Mouse (Mus musculus): ENCODE measurements around the gene Sh3pxd2b. TPM values are rescaled to one million over a fixed set of nuclear protein-coding genes. Genes with fewer than 3 reads are reported as not detected.
A peak's percentile ranks its signal among the peaks of the same experiment; 100 is the strongest.

The Sh3pxd2b gene
- polyA plus RNA-seq, 1 experiment, result 10.7 TPM

DNA sequence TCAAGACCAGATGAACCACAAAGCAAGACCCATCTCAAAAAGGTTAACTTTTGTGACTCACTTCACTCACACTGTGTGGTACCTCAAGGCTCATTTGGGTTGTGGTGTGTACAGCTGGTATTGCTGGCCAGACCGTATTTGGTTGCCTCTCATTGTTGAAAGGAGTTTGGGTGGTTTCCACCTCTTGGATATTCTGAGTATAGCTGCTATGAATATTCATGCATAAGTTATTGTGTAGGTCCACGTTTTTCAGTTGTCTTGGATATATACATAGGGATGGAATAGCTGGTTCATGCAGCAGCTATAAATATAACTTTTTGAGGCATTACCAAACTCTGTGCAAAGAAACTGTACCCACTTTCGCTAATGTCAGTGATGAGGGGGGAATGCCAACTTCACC lies 95.0 kb downstream of the Sh3pxd2b start:
- Histone ChIP-seq H3K4me1 (ENCODE audit: control insufficient read depth, insufficient read depth, low read length) (no peaks in the 10 kb centered on the region), H3K4me3 (replicated peaks; ENCODE audit: extremely low read depth, low read depth, low read length) (no peak overlapping the region)
- TF ChIP-seq CTCF (IDR thresholded peaks at IDR 0.05; ENCODE audit: insufficient read depth, low read length), result no peak
- TF ChIP-seq POLR2A (IDR thresholded peaks at IDR 0.05; ENCODE audit: borderline replicate concordance, extremely low read depth, low read depth, low read length), result no peak
- WGBS, result 83% methylated on average over 3 of the region's 3 CpGs
- DNase-seq, result no peak

DNA sequence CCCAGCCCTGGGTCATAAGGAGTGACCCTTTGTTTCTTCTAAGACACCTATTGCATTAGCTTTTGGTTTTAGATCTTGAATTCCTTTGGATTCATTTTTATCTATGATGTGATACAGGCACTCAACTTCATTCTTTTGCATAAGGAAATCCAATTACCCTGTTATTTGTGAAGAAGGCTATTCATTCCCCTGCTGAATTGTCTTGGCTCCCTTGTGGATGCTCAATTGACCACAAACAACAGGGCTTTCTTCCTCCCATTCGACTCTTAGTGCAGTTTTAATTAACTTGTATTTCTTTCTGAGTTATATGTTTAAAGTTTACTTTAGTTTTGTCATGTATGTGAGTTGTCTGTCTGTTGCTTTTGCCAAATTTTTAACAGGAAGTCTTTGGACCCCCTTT lies 96.6 kb downstream of the Sh3pxd2b start:
- 46% methylated on average over 1 of the region's 1 CpGs for WGBS
- Histone ChIP-seq H3K4me1 (ENCODE audit: control insufficient read depth, insufficient read depth, low read length) (no peaks in the 10 kb centered on the region), H3K4me3 (replicated peaks; ENCODE audit: extremely low read depth, low read depth, low read length) (no peak overlapping the region)
- no peak for TF ChIP-seq CTCF (IDR thresholded peaks at IDR 0.05; ENCODE audit: insufficient read depth, low read length)
- DNase-seq, result no peak

- Histone ChIP-seq H3K4me3 (replicated peaks; ENCODE audit: extremely low read depth, low read depth, low read length) (no peak overlapping the region), H3K4me1 (ENCODE audit: control insufficient read depth, insufficient read depth, low read length) (no peaks in the 10 kb centered on the region)
- no peak for DNase-seq
- WGBS, result 66% methylated on average over 1 of the region's 1 CpGs
- TF ChIP-seq POLR2A (IDR thresholded peaks at IDR 0.05; ENCODE audit: borderline replicate concordance, extremely low read depth, low read depth, low read length) (no peak), CTCF (IDR thresholded peaks at IDR 0.05; ENCODE audit: insufficient read depth, low read length) (no peak)
These were observed 97.5 kb downstream of the Sh3pxd2b start for GRCm38 (mm10) chr11:32445135-32445534.

GRCm38 (mm10) chr11:32445637-32446226 lies 98.1 kb downstream of the Sh3pxd2b start:
- 46% methylated on average over 6 of the region's 6 CpGs for WGBS
- no peak for DNase-seq
- Histone ChIP-seq H3K4me3 (replicated peaks; ENCODE audit: extremely low read depth, low read depth, low read length) (no peak overlapping the region), H3K4me1 (ENCODE audit: control insufficient read depth, insufficient read depth, low read length) (no peaks in the 10 kb centered on the region)
- no peak for TF ChIP-seq CTCF (IDR thresholded peaks at IDR 0.05; ENCODE audit: insufficient read depth, low read length)
- no peak for TF ChIP-seq POLR2A (IDR thresholded peaks at IDR 0.05; ENCODE audit: borderline replicate concordance, extremely low read depth, low read depth, low read length)

DNA sequence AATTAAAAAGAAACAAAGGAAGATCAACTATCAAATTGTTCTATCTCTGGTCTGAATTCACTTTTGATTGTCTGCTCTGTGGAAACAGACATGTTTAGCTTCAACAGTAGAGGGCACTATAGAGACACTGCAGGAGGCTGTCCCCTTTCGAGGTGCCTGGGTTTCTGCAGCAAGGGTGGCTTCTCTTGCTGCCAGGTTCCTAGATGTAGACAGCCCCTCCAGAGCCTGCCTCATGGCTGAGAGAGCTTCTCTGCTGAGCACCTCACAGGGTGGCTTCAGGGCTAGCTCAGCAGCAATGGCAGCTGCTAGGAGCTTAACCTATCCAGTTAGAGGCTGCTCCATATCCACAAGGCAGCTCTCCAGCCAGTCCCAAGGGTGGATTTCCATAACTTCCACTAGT lies 102.6 kb downstream of the Sh3pxd2b start:
- peak; percentile 18 for DNase-seq
- H3K4me1 ChIP-seq (ENCODE audit: control insufficient read depth, insufficient read depth, low read length), result no peaks in the 10 kb centered on the region
- no peak overlapping the region for H3K4me3 ChIP-seq (replicated peaks; ENCODE audit: extremely low read depth, low read depth, low read length)
- TF ChIP-seq POLR2A (IDR thresholded peaks at IDR 0.05; ENCODE audit: borderline replicate concordance, extremely low read depth, low read depth, low read length), result no peak
- peak; percentile 76 for TF ChIP-seq CTCF (IDR thresholded peaks at IDR 0.05; ENCODE audit: insufficient read depth, low read length)
- WGBS, result 0% methylated on average over 1 of the region's 1 CpGs

DNA sequence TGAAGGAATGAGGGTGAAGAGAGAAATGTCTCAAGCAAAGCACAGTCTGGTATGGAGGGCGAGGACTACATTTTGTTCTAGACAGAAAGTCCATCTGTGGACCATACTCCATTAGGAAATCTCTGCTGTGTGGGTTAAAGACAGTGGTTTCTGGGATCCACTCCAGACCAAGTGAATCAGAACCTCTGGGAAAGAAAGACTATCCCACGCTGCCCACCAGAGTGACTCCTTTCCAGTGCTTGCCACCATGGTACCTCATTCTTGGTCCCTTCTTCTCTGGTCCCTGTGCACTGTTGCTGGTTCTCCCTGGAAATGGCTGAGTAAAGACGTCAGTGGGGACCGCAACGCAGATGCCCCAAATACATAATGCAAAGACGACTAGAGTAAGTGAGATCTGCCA lies 103.7 kb downstream of the Sh3pxd2b start:
- H3K4me1 ChIP-seq (ENCODE audit: control insufficient read depth, insufficient read depth, low read length), result no peaks in the 10 kb centered on the region
- TF ChIP-seq POLR2A (IDR thresholded peaks at IDR 0.05; ENCODE audit: borderline replicate concordance, extremely low read depth, low read depth, low read length), result no peak
- no peak for TF ChIP-seq CTCF (IDR thresholded peaks at IDR 0.05; ENCODE audit: insufficient read depth, low read length)
- WGBS, result 92% methylated on average over 6 of the region's 6 CpGs
- DNase-seq, result no peak
- H3K4me3 ChIP-seq (replicated peaks; ENCODE audit: extremely low read depth, low read depth, low read length), result no peak overlapping the region

- Histone ChIP-seq H3K4me1 (ENCODE audit: control insufficient read depth, insufficient read depth, low read length) (no peaks in the 10 kb centered on the region), H3K4me3 (replicated peaks; ENCODE audit: extremely low read depth, low read depth, low read length) (no peak overlapping the region)
- no peak for DNase-seq
- TF ChIP-seq CTCF (IDR thresholded peaks at IDR 0.05; ENCODE audit: insufficient read depth, low read length) (no peak), POLR2A (IDR thresholded peaks at IDR 0.05; ENCODE audit: borderline replicate concordance, extremely low read depth, low read depth, low read length) (no peak)
- WGBS, result 94% methylated on average over 4 of the region's 4 CpGs
These were observed 105.1 kb downstream of the Sh3pxd2b start for GRCm38 (mm10) chr11:32452745-32453144.

DNA sequence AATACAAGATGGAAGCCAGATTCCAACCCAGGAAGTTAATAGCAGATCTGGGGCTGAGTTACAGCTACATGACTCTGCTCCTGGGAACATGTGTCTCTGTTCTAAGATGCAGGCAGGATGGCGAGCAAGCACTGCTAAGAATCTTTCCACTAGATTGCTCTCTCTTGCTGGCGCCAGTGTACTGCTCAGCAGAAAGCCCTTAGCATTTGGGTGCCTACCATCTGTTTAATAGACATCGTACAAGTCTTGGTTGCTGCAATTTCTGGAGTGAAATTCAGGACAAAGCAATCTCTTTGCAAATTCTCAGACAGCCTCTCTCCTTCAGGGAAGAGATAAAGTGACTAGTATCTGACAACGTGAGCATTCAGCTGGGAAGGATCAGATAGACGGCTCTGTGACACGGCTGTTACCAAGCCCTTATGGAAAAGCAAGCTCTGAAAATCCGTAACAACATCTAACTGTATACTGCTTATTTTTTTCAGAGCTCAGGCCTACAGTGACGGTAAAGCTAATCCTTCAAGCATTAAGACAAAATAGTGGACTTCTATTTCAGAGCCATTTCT lies 105.8 kb downstream of the Sh3pxd2b start:
- WGBS, result 82% methylated on average over 8 of the region's 8 CpGs
- no peak for DNase-seq
- Histone ChIP-seq H3K4me1 (ENCODE audit: control insufficient read depth, insufficient read depth, low read length) (no peaks in the 10 kb centered on the region), H3K4me3 (replicated peaks; ENCODE audit: extremely low read depth, low read depth, low read length) (no peak overlapping the region)
- TF ChIP-seq CTCF (IDR thresholded peaks at IDR 0.05; ENCODE audit: insufficient read depth, low read length), result no peak
- TF ChIP-seq POLR2A (IDR thresholded peaks at IDR 0.05; ENCODE audit: borderline replicate concordance, extremely low read depth, low read depth, low read length), result no peak

DNA sequence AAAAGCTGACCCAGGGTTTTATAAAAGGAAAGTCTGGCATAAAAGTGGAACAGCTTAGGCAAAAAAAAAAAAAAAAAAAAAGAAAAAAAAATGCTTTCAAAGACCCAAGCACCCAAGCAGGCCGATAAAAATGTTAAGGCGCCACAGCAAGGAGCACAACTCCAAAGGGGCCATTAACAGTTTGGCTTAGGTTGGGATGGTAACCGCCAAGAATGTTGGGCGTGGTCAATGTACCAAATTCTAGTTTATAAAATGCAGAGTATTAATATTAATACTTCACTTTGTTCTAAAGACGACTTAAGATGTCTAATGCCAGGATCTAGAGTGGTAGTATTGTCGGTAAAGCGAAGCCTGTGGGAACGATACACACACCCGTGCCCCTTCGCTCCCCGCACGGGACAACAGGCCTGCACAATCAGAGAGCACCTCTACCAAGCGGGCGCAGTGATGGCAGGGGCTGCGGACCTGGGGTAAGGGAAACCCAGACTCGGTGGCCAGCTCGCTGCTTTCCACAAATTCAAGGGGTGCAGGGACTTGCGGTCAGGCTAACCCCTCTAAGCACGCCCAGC lies 106.7 kb downstream of the Sh3pxd2b start:
- Histone ChIP-seq H3K4me1 (ENCODE audit: control insufficient read depth, insufficient read depth, low read length) (no peaks in the 10 kb centered on the region), H3K4me3 (replicated peaks; ENCODE audit: extremely low read depth, low read depth, low read length) (peak overlapping the region; percentile 94)
- WGBS, result 4% methylated on average over 19 of the region's 19 CpGs
- no peak for DNase-seq
- TF ChIP-seq POLR2A (IDR thresholded peaks at IDR 0.05; ENCODE audit: borderline replicate concordance, extremely low read depth, low read depth, low read length) (no peak), CTCF (IDR thresholded peaks at IDR 0.05; ENCODE audit: insufficient read depth, low read length) (no peak)
